18 mouse cellular contexts compared by ENCODE assay signal in genomic region chr17:72414676-72415075, GRCm38 (mm10).
DNase-seq lines count a peak whose midpoint lies in the region; ATAC-seq lines count a peak whose summit lies in the region.
"Had no signal": no experiment of that assay in that cellular context is flagged by ENCODE, and none has a peak within 500 bp of the region (broad histone marks: within the 10 kb centered on the region; RNA-seq: fewer than 3 reads in every experiment).

No protein-coding gene starts in this region.

- intact Hi-C loops in left cerebral cortex, postnatal 25 days (cut with DNase I): no loop called here
- intact Hi-C loops in left cerebral cortex, postnatal 10 days (cut with DNase I): no loop called here

- ATAC-seq in frontal cortex, adult (ENCODE audit: low TSS enrichment): peak; percentile 73
- ATAC-seq: CD4-positive, CD25-positive, alpha-beta regulatory T cell, adult 4 months; forebrain, embryonic 15.5 days had no signal

- no peak for DNase-seq in frontal cortex, postnatal 14 days (ENCODE audit: low spot score in 2 of 2)
- DNase-seq in layer of hippocampus, adult 9-11 months: peak; percentile 5
- DNase-seq in layer of hippocampus, postnatal 25 days (ENCODE audit: extremely low spot score in 1 of 2, low spot score in 1 of 2): no peak
- peak; percentile 32 to 68 for DNase-seq in left cerebral cortex, postnatal 25 days (ENCODE audit: low spot score in 2 of 2)
- DNase-seq in left cerebral cortex, postnatal 10 days (ENCODE audit: extremely low spot score in 1 of 2, low spot score in 2 of 2): no peak
- peak; percentile 16 for DNase-seq in right cerebral cortex, postnatal 25 days
- no peak for DNase-seq in right cerebral cortex, postnatal 14 days
- DNase-seq: adrenal gland, adult 8-10 months; B cell, adult 2 months; cerebellum, adult 11-12 months; cerebellum, adult 9-10 months; cerebellum, postnatal 25 days; gastrocnemius, postnatal 36 days; heart, adult 18-20 months; heart, postnatal 14 days had no signal

Comparison
In these comparisons a context has a peak if more than half of its experiments do, and no peak if none do; other contexts are left out.
1. DNase-seq: peak in layer of hippocampus, adult 9-11 months (single experiment), left cerebral cortex, postnatal 25 days (2 of 2) and right cerebral cortex, postnatal 25 days (single experiment); none in frontal cortex, postnatal 14 days (0 of 2), layer of hippocampus, postnatal 25 days (0 of 2), left cerebral cortex, postnatal 10 days (0 of 2) and right cerebral cortex, postnatal 14 days (single experiment).